Mouse (Mus musculus) heart, adult 2 months (tissue): ENCODE results near the gene Rbfox3.

Experiments
- CTCF ChIP-seq: fragments of 200-600 bp; IDR thresholded peaks from 2 replicates; pipeline ENCODE4 v1.8.1; 2022; ENCODE audit warnings: antibody characterized with exemption, mild to moderate bottlenecking, moderate library complexity
- EP300 ChIP-seq: fragments of 200-500 bp; IDR thresholded peaks from 2 replicates; pipeline ENCODE4 v1.6.1; 2011; ENCODE audit warnings: low read depth, low read length, control low read depth; ENCODE audit not compliant: insufficient read depth
- POLR2A ChIP-seq: fragments of 200-500 bp; IDR thresholded peaks from 2 replicates; pipeline ENCODE4 v1.6.1; 2011; ENCODE audit warnings: mild to moderate bottlenecking, low read depth, low read length, control low read depth; ENCODE audit not compliant: insufficient read depth

GRCm38 (mm10) chr11:118858305-118858704 is 53.1 kb downstream of the Rbfox3 start:
- TF ChIP-seq CTCF (no peak), POLR2A (no peak), EP300 (no peak)
